Mouse (Mus musculus) spleen, postnatal 4 days (tissue): ENCODE data around the gene Crtap.

Experiments used
- DNase-seq, 2 experiments: peaks; one replicate each; pipeline ENCODE4 v3.0.0; 2022; ENCODE audit warnings: low spot score in 2 of 2

The Crtap gene

DNA sequence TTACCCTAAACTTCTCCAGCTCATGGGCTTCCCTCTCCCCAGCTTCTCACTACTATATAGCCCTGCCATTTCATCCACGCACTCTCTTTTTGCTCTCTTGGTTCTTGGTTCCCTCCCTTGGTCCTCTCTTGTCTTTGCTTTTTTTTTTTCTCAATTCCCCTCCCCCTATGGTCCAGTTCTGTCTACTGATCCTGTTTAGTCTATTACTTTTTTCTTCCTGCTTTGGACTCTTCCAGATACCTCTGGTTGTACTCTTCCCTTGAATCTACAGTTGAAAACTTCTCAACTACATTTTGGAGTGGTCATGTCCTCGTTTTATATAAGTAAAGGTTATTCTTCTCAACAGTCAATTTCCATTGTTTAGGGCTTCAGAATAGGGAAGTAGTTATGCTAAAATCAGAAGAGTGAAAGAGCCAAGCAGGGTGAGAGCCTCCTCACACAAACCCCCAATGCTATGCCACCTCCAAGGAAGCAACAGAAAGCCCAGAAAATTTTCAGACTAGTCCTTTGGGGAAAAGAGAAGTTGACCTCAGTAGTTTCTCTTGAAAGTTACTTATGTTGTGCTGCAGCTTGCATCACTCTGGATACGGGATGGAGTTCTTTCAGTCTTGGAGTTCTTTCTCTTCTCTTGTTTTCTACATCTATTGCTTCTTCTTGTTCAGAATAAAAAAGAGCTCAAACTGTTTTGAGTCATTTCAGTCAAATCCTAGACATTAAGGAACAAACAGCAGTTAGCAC, 64.3 kb downstream of the Crtap start:
- no peak for DNase-seq
